Mouse (Mus musculus) embryonic facial prominence, embryonic 15.5 days (tissue): Measurements from ENCODE around the gene Gramd4. TPM values are rescaled to one million over a fixed set of nuclear protein-coding genes. Genes with fewer than 3 reads are reported as not detected.
"Not testable (repeated sequence)": the region's sequence is repeated elsewhere in the genome, so short reads cannot be mapped to it uniquely, and the experiment has no call there.

Experiments used
- ATAC-seq: fragments of 200-750 bp; cut with Nextera tagmentation; 2 replicates; pipeline ENCODE4 v1.8.0; 2017; ENCODE audit warnings: low read depth, moderate TSS enrichment; ENCODE audit not compliant: insufficient number of reproducible peaks, low FRiP score, low TSS enrichment
- H3K27ac ChIP-seq: fragments of 300-500 bp; sonication (generic); replicated peaks from 2 replicates; pipeline ENCODE4 v1.5.1; 2015; ENCODE audit warnings: mild to moderate bottlenecking, inconsistent platforms
- H3K27me3 ChIP-seq: fragments of 300-500 bp; sonication (generic); 2 replicates; pipeline ENCODE4 v1.6.1; 2015; ENCODE audit warnings: inconsistent platforms
- H3K36me3 ChIP-seq: fragments of 300-500 bp; sonication (generic); 2 replicates; pipeline ENCODE4 v1.6.1; 2015; ENCODE audit warnings: mild to moderate bottlenecking, inconsistent platforms
- H3K4me1 ChIP-seq: fragments of 300-500 bp; sonication (generic); 2 replicates; pipeline ENCODE4 v1.6.1; 2015; ENCODE audit warnings: inconsistent platforms
- H3K4me2 ChIP-seq: fragments of 300-500 bp; sonication (generic); replicated peaks from 2 replicates; pipeline ENCODE4 v1.6.1; 2015; ENCODE audit warnings: mild to moderate bottlenecking, inconsistent platforms
- H3K4me3 ChIP-seq: fragments of 300-500 bp; sonication (generic); replicated peaks from 2 replicates; pipeline ENCODE4 v1.5.1; 2015; ENCODE audit warnings: mild to moderate bottlenecking, inconsistent platforms
- H3K9ac ChIP-seq: fragments of 300-500 bp; sonication (generic); 2 replicates; pipeline ENCODE4 v1.6.1; 2015; ENCODE audit warnings: inconsistent platforms
- H3K9me3 ChIP-seq: fragments of 300-500 bp; sonication (generic); replicated peaks from 2 replicates; pipeline ENCODE4 v1.6.1; 2016; ENCODE audit warnings: inconsistent platforms
- WGBS: fragments of 180-500 bp; shearing (Covaris S2); methylation state at CpG from one replicate; pipeline ENCODE4 v1.1.7; 2015; 5-methylcytosine and 5-hydroxymethylcytosine counted together
- polyA plus RNA-seq: library from polyadenylated mRNA; unstranded; fragments of >200 nt; fragmentation: Nextera tagmentation; extraction: Ambion mirVana; gene quantifications from 2 replicates; pipeline ENCODE4 v1.2.1, GENCODE M21; 2015

Gramd4 gene
- polyA plus RNA-seq, 1 experiment from 2014 or later = 18.9 TPM

GRCm38 (mm10) chr15:86051152-86051551 is 6.3 kb upstream of the Gramd4 start:
- H3K9me3 ChIP-seq = no peaks in the 10 kb centered on the region
- H3K9ac ChIP-seq = no peak overlapping the region
- H3K27ac ChIP-seq = no peak overlapping the region
- no peak overlapping the region for H3K4me3 ChIP-seq
- ATAC-seq = no peak
- no peaks in the 10 kb centered on the region for H3K27me3 ChIP-seq
- 81% methylated on average over 10 of the region's 10 CpGs for WGBS
- H3K4me2 ChIP-seq = no peak overlapping the region
- no peaks in the 10 kb centered on the region for H3K4me1 ChIP-seq
- no peaks in the 10 kb centered on the region for H3K36me3 ChIP-seq

- no peaks in the 10 kb centered on the region for H3K27me3 ChIP-seq
- H3K9me3 ChIP-seq = no peaks in the 10 kb centered on the region
- WGBS = 63% methylated on average over 6 of the region's 6 CpGs
- no peak overlapping the region for H3K9ac ChIP-seq
- no peak overlapping the region for H3K27ac ChIP-seq
- H3K4me2 ChIP-seq = no peak overlapping the region
- ATAC-seq = no peak
- no peaks in the 10 kb centered on the region for H3K4me1 ChIP-seq
- no peaks in the 10 kb centered on the region for H3K36me3 ChIP-seq
- H3K4me3 ChIP-seq = no peak overlapping the region
Observed at GRCm38 (mm10) chr15:86051878-86052478, 5.5 kb upstream of the Gramd4 start.

- Histone ChIP-seq H3K4me2 (no peak overlapping the region), H3K9me3 (no peaks in the 10 kb centered on the region), H3K27me3 (no peaks in the 10 kb centered on the region), H3K27ac (no peak overlapping the region), H3K4me3 (no peak overlapping the region), H3K4me1 (peaks cover 14% of the 10 kb centered on the region), H3K9ac (no peak overlapping the region), H3K36me3 (no peaks in the 10 kb centered on the region)
- 44% methylated on average over 2 of the region's 2 CpGs for WGBS
- ATAC-seq = peak; percentile 34; the same call in 1 of the 2 replicates
Observed at GRCm38 (mm10) chr15:86053890-86054536, 3.5 kb upstream of the Gramd4 start.

- not testable (repeated sequence) for H3K4me3 ChIP-seq, H3K27me3 ChIP-seq, H3K27ac ChIP-seq, H3K36me3 ChIP-seq, ATAC-seq, H3K9ac ChIP-seq, H3K9me3 ChIP-seq, H3K4me2 ChIP-seq
- H3K4me1 ChIP-seq = peaks cover 22% of the 10 kb centered on the region
- 66% methylated on average over 3 of the region's 3 CpGs for WGBS
Observed at GRCm38 (mm10) chr15:86054861-86055260, 2.6 kb upstream of the Gramd4 start.

GRCm38 (mm10) chr15:86056221-86056760 is 1.2 kb upstream of the Gramd4 start:
- Histone ChIP-seq H3K4me1 (peaks cover 36% of the 10 kb centered on the region), H3K9me3 (no peaks in the 10 kb centered on the region), H3K4me3 (no peak overlapping the region), H3K27ac (no peak overlapping the region), H3K27me3 (no peaks in the 10 kb centered on the region), H3K36me3 (no peaks in the 10 kb centered on the region), H3K4me2 (no peak overlapping the region), H3K9ac (no peak overlapping the region)
- WGBS = 80% methylated on average over 5 of the region's 5 CpGs
- ATAC-seq = no peak

GRCm38 (mm10) chr15:86057908-86058307 is 413 bp downstream of the Gramd4 start:
- ATAC-seq = no peak
- H3K27ac ChIP-seq = peak overlapping the region; percentile 34; the same call in 1 of the 2 replicates

GRCm38 (mm10) chr15:86058394-86058915 is 960 bp downstream of the Gramd4 start:
- Histone ChIP-seq H3K4me2 (peak overlapping the region; percentile 80), H3K9ac (peak overlapping the region; percentile 82), H3K4me3 (peak overlapping the region; percentile 79), H3K36me3 (no peaks in the 10 kb centered on the region), H3K4me1 (peaks cover 43% of the 10 kb centered on the region), H3K27me3 (no peaks in the 10 kb centered on the region), H3K27ac (peak overlapping the region; percentile 73), H3K9me3 (no peaks in the 10 kb centered on the region)
- under 1% methylated on average over 70 of the region's 70 CpGs for WGBS
- ATAC-seq = peak; percentile 81

More at GRCm38 (mm10) chr15:86057908-86058307, 413 bp downstream of the Gramd4 start:
- peaks cover 43% of the 10 kb centered on the region for H3K4me1 ChIP-seq
- WGBS = 5% methylated on average over 7 of the region's 7 CpGs
- peak overlapping the region; percentile 80 for H3K4me2 ChIP-seq
- H3K27me3 ChIP-seq = no peaks in the 10 kb centered on the region
- H3K4me3 ChIP-seq = peak overlapping the region; percentile 79
- H3K9me3 ChIP-seq = no peaks in the 10 kb centered on the region
- no peaks in the 10 kb centered on the region for H3K36me3 ChIP-seq
- H3K9ac ChIP-seq = peak overlapping the region; percentile 82

- peak; percentile 45; the same call in 1 of the 2 replicates for ATAC-seq
- peak overlapping the region; percentile 73 for H3K27ac ChIP-seq
- H3K4me1 ChIP-seq = peaks cover 43% of the 10 kb centered on the region
- H3K4me2 ChIP-seq = peak overlapping the region; percentile 80
- WGBS = 2% methylated on average over 49 of the region's 49 CpGs
- no peaks in the 10 kb centered on the region for H3K27me3 ChIP-seq
- no peaks in the 10 kb centered on the region for H3K9me3 ChIP-seq
- H3K9ac ChIP-seq = peak overlapping the region; percentile 82
- H3K36me3 ChIP-seq = no peaks in the 10 kb centered on the region
- peak overlapping the region; percentile 79 for H3K4me3 ChIP-seq
Observed at GRCm38 (mm10) chr15:86058931-86059834, 1.7 kb downstream of the Gramd4 start.

GRCm38 (mm10) chr15:86059835-86060380 is 2.4 kb downstream of the Gramd4 start:
- Histone ChIP-seq H3K9me3 (no peaks in the 10 kb centered on the region), H3K4me2 (peak overlapping the region; percentile 80), H3K9ac (no peak overlapping the region; the same call in 1 of the 2 replicates), H3K4me1 (peaks cover 43% of the 10 kb centered on the region), H3K36me3 (no peaks in the 10 kb centered on the region), H3K27ac (no peak overlapping the region), H3K27me3 (no peaks in the 10 kb centered on the region), H3K4me3 (peak overlapping the region; percentile 79; the same call in 1 of the 2 replicates)
- 75% methylated on average over 7 of the region's 7 CpGs for WGBS
- no peak for ATAC-seq

- Histone ChIP-seq H3K27ac (0 out of 2 replicates have a peak overlapping the region, but pooled peaks have one; percentile 41), H3K4me2 (peak overlapping the region; percentile 17; the same call in 1 of the 2 replicates)
- 77% methylated on average over 12 of the region's 12 CpGs for WGBS
Observed at GRCm38 (mm10) chr15:86060581-86060980, 3.1 kb downstream of the Gramd4 start.

More at GRCm38 (mm10) chr15:86060581-86060980, 3.1 kb downstream of the Gramd4 start:
- Histone ChIP-seq H3K9me3 (no peaks in the 10 kb centered on the region), H3K27me3 (no peaks in the 10 kb centered on the region), H3K9ac (no peak overlapping the region), H3K36me3 (no peaks in the 10 kb centered on the region), H3K4me1 (peaks cover 43% of the 10 kb centered on the region), H3K4me3 (0 out of 2 replicates have a peak overlapping the region, but pooled peaks have one; percentile 4)
- ATAC-seq = no peak
